Mouse (Mus musculus) ES-Bruce4 (cell line): ENCODE data around the gene Tlr13. TPM values are rescaled to one million over a fixed set of nuclear protein-coding genes. Genes with fewer than 3 reads are reported as not detected.

Experiments
- H3K27ac ChIP-seq: 2 replicates; pipeline ENCODE4 v1.5.1; 2012; ENCODE audit warnings: low read length, inconsistent platforms; ENCODE audit not compliant: insufficient read depth
- H3K27me3 ChIP-seq: 2 replicates; pipeline ENCODE4 v1.6.1; 2012; ENCODE audit warnings: mild to moderate bottlenecking, low read length, inconsistent platforms; ENCODE audit not compliant: control insufficient read depth, poor library complexity, insufficient read depth, severe bottlenecking
- H3K36me3 ChIP-seq: 2 replicates; pipeline ENCODE4 v1.6.1; 2012; ENCODE audit warnings: inconsistent platforms, mild to moderate bottlenecking, low read length, moderate library complexity; ENCODE audit not compliant: control insufficient read depth, poor library complexity, insufficient read depth, severe bottlenecking
- H3K4me1 ChIP-seq: one replicate; pipeline ENCODE4 v1.8.1; 2011; ENCODE audit warnings: low read length; ENCODE audit not compliant: control insufficient read depth, insufficient read depth
- H3K4me3 ChIP-seq: 2 replicates; pipeline ENCODE4 v1.5.1; 2011; ENCODE audit warnings: low read depth, mild to moderate bottlenecking, low read length
- H3K9ac ChIP-seq: 2 replicates; pipeline ENCODE4 v1.6.1; 2012; ENCODE audit warnings: low read depth, mild to moderate bottlenecking, inconsistent platforms; ENCODE audit not compliant: poor library complexity, severe bottlenecking
- H3K9me3 ChIP-seq: replicated peaks from 2 replicates; pipeline ENCODE4 v1.6.1; 2012; ENCODE audit warnings: mild to moderate bottlenecking, low read length, inconsistent platforms; ENCODE audit not compliant: control insufficient read depth, poor library complexity, insufficient read depth, severe bottlenecking
- CTCF ChIP-seq: IDR thresholded peaks from one replicate; pipeline ENCODE4 v1.8.1; 2011; ENCODE audit warnings: low read depth, low read length
- EP300 ChIP-seq: IDR thresholded peaks from 2 replicates; pipeline ENCODE4 v1.6.1; 2011; ENCODE audit warnings: low read depth, low read length; ENCODE audit not compliant: insufficient read depth
- POLR2A ChIP-seq: IDR thresholded peaks from one replicate; pipeline ENCODE4 v1.8.1; 2011; ENCODE audit warnings: low read length; ENCODE audit not compliant: insufficient read depth
- polyA plus RNA-seq: library from polyadenylated mRNA; stranded (reverse); fragments of >200 nt; gene quantifications from 2 replicates; pipeline ENCODE4 v1.2.4, GENCODE M21; 2011; ENCODE audit warnings: low read depth; ENCODE audit not compliant: missing spikeins, insufficient read depth, insufficient read length

The Tlr13 gene
- polyA plus RNA-seq, 1 experiment, result not detected

DNA sequence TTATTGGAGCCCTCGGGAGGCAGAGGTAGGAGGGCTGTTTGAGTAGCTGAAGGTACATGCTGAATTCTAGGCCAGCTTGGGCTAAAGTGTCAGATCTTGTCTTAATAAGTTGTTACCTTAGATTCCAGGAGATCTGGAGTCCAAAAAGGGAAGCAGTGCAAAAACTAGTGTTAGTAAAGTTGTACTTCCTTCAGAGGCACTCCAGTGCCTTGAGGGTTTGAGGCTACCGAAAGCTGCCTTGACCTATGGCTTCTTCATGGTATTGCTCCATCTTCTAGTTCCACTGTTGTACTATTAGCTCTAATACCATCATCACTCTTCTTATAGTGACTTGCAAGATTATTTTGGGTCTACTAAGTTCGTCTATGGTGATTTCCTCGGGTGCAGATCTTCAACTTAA, 13.1 kb upstream of the Tlr13 start:
- Histone ChIP-seq H3K27me3 (no peaks in the 10 kb centered on the region), H3K36me3 (no peaks in the 10 kb centered on the region), H3K4me3 (no peak overlapping the region), H3K27ac (no peak overlapping the region), H3K4me1 (no peaks in the 10 kb centered on the region), H3K9ac (no peak overlapping the region), H3K9me3 (no peaks in the 10 kb centered on the region)
- no peak for TF ChIP-seq EP300
- no peak for TF ChIP-seq CTCF
- no peak for TF ChIP-seq POLR2A

DNA sequence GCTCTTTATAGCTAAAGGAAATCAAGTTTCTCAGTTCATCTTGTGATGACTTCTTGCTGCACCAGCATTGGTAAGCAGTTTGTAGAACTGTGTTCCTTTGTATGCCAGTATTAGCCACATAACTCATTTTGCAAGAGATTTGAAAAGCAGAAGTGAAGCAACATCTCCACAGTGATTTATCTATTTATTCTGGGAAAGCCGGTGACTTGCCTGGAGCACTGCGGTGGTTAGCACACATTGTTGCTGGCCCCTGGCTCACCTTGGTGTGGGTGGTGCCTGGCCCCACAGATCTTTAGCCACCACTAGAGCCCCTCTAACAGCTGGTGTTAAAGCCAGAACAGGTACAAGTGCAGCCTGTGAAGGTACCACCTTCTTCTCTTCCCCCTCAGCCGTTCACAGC, 8.1 kb upstream of the Tlr13 start:
- Histone ChIP-seq H3K4me1 (no peaks in the 10 kb centered on the region), H3K27ac (no peak overlapping the region), H3K9me3 (no peaks in the 10 kb centered on the region), H3K27me3 (no peaks in the 10 kb centered on the region), H3K4me3 (no peak overlapping the region), H3K36me3 (no peaks in the 10 kb centered on the region), H3K9ac (no peak overlapping the region)
- no peak for TF ChIP-seq EP300
- no peak for TF ChIP-seq POLR2A
- no peak for TF ChIP-seq CTCF

DNA sequence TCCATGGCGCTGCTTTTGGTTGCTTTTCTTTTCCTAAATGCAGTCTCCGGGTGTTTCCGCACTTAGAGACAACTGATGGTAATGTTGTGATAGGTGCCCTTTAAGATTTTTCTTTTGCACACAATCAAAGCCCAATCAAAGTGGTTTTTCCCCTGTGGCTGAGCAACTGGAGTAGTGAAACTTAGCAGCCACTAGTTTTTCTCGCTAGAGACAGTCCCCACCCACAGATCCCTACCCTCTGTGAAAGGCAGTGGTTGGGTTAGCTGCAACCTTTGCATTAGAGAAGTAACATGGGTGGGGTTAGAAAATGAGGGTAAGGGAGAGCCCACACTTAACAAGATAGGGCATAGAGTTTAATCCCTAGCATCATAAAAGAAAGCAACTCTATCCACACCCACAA, 7.5 kb upstream of the Tlr13 start:
- no peak for TF ChIP-seq CTCF
- TF ChIP-seq EP300, result no peak
- no peak for TF ChIP-seq POLR2A
- Histone ChIP-seq H3K36me3 (no peaks in the 10 kb centered on the region), H3K9me3 (no peaks in the 10 kb centered on the region), H3K27ac (no peak overlapping the region), H3K27me3 (no peaks in the 10 kb centered on the region), H3K9ac (no peak overlapping the region), H3K4me3 (no peak overlapping the region), H3K4me1 (no peaks in the 10 kb centered on the region)

DNA sequence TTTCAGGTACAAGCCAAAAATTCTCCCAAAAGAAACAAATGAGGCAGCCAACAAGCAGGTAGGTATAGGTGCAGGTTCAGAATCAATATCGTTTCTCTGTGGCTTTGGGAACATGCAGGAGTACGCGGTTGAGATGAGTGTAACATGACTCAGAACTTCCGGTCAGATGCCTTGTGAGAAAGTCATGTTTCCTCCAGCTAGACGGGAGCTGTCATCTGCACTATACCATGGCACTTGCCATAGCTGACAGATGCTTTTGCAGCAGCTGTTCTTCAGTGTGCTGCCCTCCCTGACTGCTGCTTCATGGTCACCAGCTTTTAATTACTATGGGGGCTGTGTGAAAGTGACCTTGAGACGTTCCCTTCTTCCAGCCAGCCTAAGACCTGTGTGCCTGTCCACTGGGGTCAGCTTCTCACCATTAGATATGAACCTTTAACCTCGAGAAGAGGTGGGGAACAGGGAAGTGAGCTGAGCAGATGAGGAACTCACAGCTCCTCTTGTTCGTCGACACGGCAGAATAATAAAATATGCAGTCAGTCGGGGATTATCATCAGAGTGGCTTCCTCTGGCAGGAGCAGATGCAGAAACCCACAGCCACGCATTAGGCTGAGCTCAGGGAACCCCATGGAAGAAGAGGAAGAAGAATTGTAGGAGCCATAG, 7.0 kb upstream of the Tlr13 start:
- TF ChIP-seq POLR2A, result no peak
- no peak for TF ChIP-seq EP300
- TF ChIP-seq CTCF, result no peak
- Histone ChIP-seq H3K36me3 (no peaks in the 10 kb centered on the region), H3K27ac (no peak overlapping the region), H3K9me3 (no peaks in the 10 kb centered on the region), H3K9ac (no peak overlapping the region), H3K4me1 (no peaks in the 10 kb centered on the region), H3K27me3 (no peaks in the 10 kb centered on the region), H3K4me3 (no peak overlapping the region)

DNA sequence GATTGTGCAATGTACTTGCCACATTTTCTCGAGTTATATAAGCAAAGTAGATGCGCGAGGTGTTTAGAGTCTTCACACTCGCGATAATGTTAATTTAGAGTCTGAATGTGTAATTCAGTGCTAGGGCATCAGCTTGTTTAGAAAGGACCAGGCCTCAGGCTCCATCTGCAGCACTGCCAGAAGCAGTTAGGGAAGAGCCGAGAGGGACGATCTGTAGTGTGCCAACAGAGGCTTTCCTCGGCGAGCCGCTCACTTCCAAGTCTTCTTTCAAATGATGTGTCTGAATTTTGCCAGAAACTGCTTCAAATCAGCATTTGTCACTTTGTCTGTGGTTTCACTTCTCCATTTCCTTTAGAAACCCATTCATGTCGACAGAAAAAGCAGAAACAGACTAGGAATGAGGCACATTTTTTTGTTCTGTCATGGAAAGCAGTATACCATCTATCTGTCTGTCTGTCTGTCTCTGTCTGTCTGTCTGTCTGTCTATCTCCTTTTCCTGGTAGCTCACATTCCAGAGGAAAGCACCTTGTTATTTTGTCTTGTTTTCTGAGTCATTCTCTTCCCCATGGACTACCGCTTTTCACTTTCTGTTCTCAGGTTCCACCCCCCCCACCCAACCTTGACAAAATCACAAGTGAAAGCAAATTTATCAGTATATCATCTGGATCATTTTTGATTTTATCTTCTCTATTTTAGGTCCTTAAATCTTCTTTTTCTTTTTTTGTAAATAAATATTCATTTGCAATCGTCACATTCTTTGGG, 3.5 kb upstream of the Tlr13 start:
- H3K36me3 ChIP-seq, result no peaks in the 10 kb centered on the region
- no peak overlapping the region for H3K9ac ChIP-seq
- H3K27me3 ChIP-seq, result no peaks in the 10 kb centered on the region
- no peaks in the 10 kb centered on the region for H3K9me3 ChIP-seq
- H3K4me3 ChIP-seq, result no peak overlapping the region
- TF ChIP-seq CTCF, result no peak
- TF ChIP-seq POLR2A, result no peak
- TF ChIP-seq EP300, result no peak
- no peak overlapping the region for H3K27ac ChIP-seq
- no peaks in the 10 kb centered on the region for H3K4me1 ChIP-seq

DNA sequence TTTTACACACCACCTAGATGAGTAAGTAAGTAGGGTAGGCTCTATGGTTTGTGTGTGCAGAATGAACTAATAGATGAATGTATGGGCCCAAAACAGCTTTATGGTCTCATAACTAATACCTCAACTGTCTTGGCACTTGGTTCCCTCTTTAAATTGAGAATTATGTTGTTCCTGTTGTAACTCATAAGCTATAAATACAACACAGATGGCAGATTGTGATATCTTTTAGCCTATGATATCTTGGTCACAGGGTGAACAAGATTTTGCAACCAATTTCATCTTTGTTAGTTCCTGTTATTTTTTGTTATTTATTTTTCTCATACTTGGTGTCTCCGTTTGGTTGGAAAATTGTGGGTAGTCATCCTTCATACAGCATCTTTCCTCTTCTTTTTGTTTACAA, 5.2 kb downstream of the Tlr13 start:
- H3K36me3 ChIP-seq, result no peaks in the 10 kb centered on the region
- H3K9ac ChIP-seq, result no peak overlapping the region
- H3K27ac ChIP-seq, result no peak overlapping the region
- TF ChIP-seq EP300 (no peak), CTCF (no peak), POLR2A (no peak)
- no peaks in the 10 kb centered on the region for H3K27me3 ChIP-seq
- no peaks in the 10 kb centered on the region for H3K4me1 ChIP-seq
- no peaks in the 10 kb centered on the region for H3K9me3 ChIP-seq
- no peak overlapping the region for H3K4me3 ChIP-seq
